Mouse (Mus musculus): Measurements from ENCODE around the gene Fam193a. TPM values are rescaled to one million over a fixed set of nuclear protein-coding genes. Genes with fewer than 3 reads are reported as not detected.

The Fam193a gene
- polyA plus RNA-seq, 1 experiment from 2014 or later, result 2.7 TPM

- no peaks in the 10 kb centered on the region for H3K27me3 ChIP-seq (ENCODE audit: insufficient read depth, low read length)
- ATAC-seq, result peak; percentile 64
- peaks cover 7% of the 10 kb centered on the region for H3K36me3 ChIP-seq (replicated peaks; ENCODE audit: insufficient read depth, low read length)
- no peak for DNase-seq
- no peak for TF ChIP-seq EP300 (IDR thresholded peaks at IDR 0.05; ENCODE audit: low read depth)
- no peak for TF ChIP-seq CTCF (IDR thresholded peaks at IDR 0.05; ENCODE audit: low read depth)
- no peaks in the 10 kb centered on the region for H3K9me3 ChIP-seq (ENCODE audit: low read length)
- no peak overlapping the region for H3K4me2 ChIP-seq (ENCODE audit: low read depth, low read length)
- H3K27ac ChIP-seq (ENCODE audit: low read depth), result peak overlapping the region; percentile 39; the same call in 1 of the 2 replicates
- H3K4me3 ChIP-seq (ENCODE audit: low read depth, low read length), result no peak overlapping the region
- 73% methylated on average over 6 of the region's 6 CpGs for WGBS (ENCODE audit: insufficient replicate concordance)
- H3K4me1 ChIP-seq (ENCODE audit: insufficient read depth), result no peaks in the 10 kb centered on the region
- H3K9ac ChIP-seq (replicated peaks), result no peak overlapping the region
Observed at GRCm38 (mm10) chr5:34487320-34488090, 117.8 kb downstream of the Fam193a start.

DNA sequence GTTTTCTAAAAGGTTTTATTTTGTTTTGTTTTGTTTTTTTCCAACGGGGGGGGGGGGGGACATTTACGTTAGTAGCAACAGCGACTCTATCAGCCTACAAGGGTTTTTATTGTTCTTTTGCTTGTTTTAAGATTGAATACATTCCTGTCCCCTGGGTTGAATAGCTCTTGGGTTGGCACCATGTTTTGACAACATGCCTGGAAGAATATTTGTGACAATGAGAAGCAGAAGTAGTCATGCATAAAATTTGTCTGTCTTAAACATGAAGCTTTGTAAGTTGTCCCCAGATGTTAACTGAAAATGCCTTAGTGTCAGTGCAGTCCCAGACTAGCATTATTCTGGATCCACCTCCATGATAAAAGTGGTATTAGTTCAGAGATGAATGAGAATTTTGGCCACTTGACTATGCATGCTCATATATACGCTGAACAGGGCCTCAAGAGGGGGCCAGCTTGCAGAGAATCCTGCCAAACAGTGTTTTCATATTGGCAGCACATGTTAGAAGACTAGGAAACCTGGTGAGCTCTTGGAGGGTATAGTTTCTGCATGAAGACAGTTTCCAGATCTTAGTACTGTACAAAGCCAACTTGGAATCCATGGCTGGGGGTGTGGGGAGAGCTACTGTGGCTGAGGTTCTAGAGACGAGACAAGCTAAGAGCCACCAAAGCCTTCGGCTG, 119.1 kb downstream of the Fam193a start:
- Histone ChIP-seq H3K4me3 (ENCODE audit: low read depth, low read length) (no peak overlapping the region), H3K4me2 (ENCODE audit: low read depth, low read length) (no peak overlapping the region), H3K36me3 (replicated peaks; ENCODE audit: insufficient read depth, low read length) (peaks cover 7% of the 10 kb centered on the region), H3K9ac (replicated peaks) (no peak overlapping the region), H3K27me3 (ENCODE audit: insufficient read depth, low read length) (no peaks in the 10 kb centered on the region), H3K9me3 (ENCODE audit: low read length) (no peaks in the 10 kb centered on the region), H3K27ac (ENCODE audit: low read depth) (no peak overlapping the region), H3K4me1 (ENCODE audit: insufficient read depth) (no peaks in the 10 kb centered on the region)
- no peak for ATAC-seq
- TF ChIP-seq EP300 (IDR thresholded peaks at IDR 0.05; ENCODE audit: low read depth) (no peak), CTCF (IDR thresholded peaks at IDR 0.05; ENCODE audit: low read depth) (no peak)
- WGBS (ENCODE audit: insufficient replicate concordance), result 79% methylated on average over 6 of the region's 6 CpGs
- no peak for DNase-seq

DNA sequence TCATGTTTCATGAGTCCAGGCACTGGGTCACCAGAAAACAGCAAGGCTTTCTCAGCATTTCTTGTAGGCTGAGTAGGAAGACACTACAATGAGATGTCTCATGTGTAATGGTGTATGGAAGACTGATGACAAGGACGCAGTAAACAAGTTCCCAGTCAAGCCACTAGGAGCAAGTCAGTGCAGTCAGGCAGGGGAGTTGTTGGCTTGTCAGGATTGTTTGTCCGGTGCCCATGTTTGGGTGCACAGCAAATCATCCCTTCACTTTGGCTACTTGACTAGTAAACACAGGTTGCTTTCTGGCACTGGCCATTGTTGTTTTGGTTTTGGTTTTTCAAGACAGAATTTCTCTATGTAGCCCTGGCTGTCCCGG, 119.7 kb downstream of the Fam193a start:
- H3K9me3 ChIP-seq (ENCODE audit: low read length), result no peaks in the 10 kb centered on the region
- TF ChIP-seq CTCF (IDR thresholded peaks at IDR 0.05; ENCODE audit: low read depth) (no peak), EP300 (IDR thresholded peaks at IDR 0.05; ENCODE audit: low read depth) (no peak)
- no peak overlapping the region for H3K4me2 ChIP-seq (ENCODE audit: low read depth, low read length)
- H3K27ac ChIP-seq (ENCODE audit: low read depth), result no peak overlapping the region
- H3K36me3 ChIP-seq (replicated peaks; ENCODE audit: insufficient read depth, low read length), result peaks cover 7% of the 10 kb centered on the region
- H3K4me3 ChIP-seq (ENCODE audit: low read depth, low read length), result no peak overlapping the region
- ATAC-seq, result no peak
- H3K9ac ChIP-seq (replicated peaks), result no peak overlapping the region
- DNase-seq, result no peak
- WGBS (ENCODE audit: insufficient replicate concordance), result 83% methylated on average over 3 of the region's 3 CpGs
- no peaks in the 10 kb centered on the region for H3K4me1 ChIP-seq (ENCODE audit: insufficient read depth)
- no peaks in the 10 kb centered on the region for H3K27me3 ChIP-seq (ENCODE audit: insufficient read depth, low read length)

DNA sequence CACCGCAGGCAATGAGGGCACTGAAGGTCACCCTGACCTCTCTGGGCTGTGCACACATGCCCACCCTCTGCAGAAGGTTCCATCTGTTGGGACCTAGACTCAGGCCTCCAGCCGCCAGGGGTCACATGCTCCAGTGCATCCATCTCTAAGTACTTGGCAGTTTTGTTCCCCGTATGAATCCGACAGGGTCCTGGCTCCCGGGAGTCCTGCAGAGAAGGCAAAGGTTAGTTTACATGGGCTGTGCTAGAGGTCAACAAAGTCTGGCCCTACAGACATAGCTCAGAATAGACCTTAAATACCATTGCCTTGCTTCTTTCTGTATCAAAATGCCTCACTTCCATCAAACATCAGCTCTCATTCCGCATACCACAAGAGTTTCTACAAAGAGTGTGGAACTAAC, 127.0 kb downstream of the Fam193a start:
- Histone ChIP-seq H3K36me3 (replicated peaks; ENCODE audit: insufficient read depth, low read length) (0 out of 2 replicates have a peak, but pooled peaks cover 7% of the 10 kb centered on the region), H3K27me3 (ENCODE audit: insufficient read depth, low read length) (no peaks in the 10 kb centered on the region), H3K9me3 (ENCODE audit: low read length) (no peaks in the 10 kb centered on the region), H3K9ac (replicated peaks) (no peak overlapping the region), H3K4me2 (ENCODE audit: low read depth, low read length) (no peak overlapping the region), H3K4me1 (ENCODE audit: insufficient read depth) (peaks cover 4% of the 10 kb centered on the region; the same call in 1 of the 2 replicates), H3K4me3 (ENCODE audit: low read depth, low read length) (no peak overlapping the region), H3K27ac (ENCODE audit: low read depth) (no peak overlapping the region)
- TF ChIP-seq EP300 (IDR thresholded peaks at IDR 0.05; ENCODE audit: low read depth) (no peak), CTCF (IDR thresholded peaks at IDR 0.05; ENCODE audit: low read depth) (no peak)
- ATAC-seq (peak; percentile 69), DNase-seq (no peak)
- WGBS (ENCODE audit: insufficient replicate concordance), result 68% methylated on average over 6 of the region's 6 CpGs

DNA sequence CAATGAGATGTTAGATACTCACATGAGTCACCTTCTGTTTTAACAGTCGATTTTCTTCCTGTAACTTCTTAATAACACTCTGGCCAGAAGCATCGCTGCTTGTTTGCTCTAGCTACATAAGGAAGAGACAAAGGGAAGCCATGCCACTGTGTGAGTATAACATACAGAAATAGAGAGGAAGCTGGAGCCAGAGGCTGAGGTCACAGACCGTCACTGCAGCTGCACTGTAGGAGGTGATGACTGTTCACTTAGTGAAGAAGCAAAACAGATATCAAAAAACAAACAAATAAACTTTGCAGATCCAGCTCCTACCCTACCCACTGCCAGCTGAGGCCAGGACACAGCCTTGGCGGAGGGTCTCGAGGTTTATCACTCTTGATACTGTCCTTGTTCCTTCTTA, 131.2 kb downstream of the Fam193a start:
- no peak overlapping the region for H3K27ac ChIP-seq (ENCODE audit: low read depth)
- ATAC-seq (no peak), DNase-seq (no peak)
- no peak overlapping the region for H3K4me2 ChIP-seq (ENCODE audit: low read depth, low read length)
- H3K9me3 ChIP-seq (ENCODE audit: low read length), result no peaks in the 10 kb centered on the region
- no peak overlapping the region for H3K9ac ChIP-seq (replicated peaks)
- no peak overlapping the region for H3K4me3 ChIP-seq (ENCODE audit: low read depth, low read length)
- TF ChIP-seq CTCF (IDR thresholded peaks at IDR 0.05; ENCODE audit: low read depth) (no peak), EP300 (IDR thresholded peaks at IDR 0.05; ENCODE audit: low read depth) (no peak)
- 69% methylated on average over 5 of the region's 5 CpGs for WGBS (ENCODE audit: insufficient replicate concordance)
- H3K4me1 ChIP-seq (ENCODE audit: insufficient read depth), result peaks cover 4% of the 10 kb centered on the region; the same call in 1 of the 2 replicates
- H3K36me3 ChIP-seq (replicated peaks; ENCODE audit: insufficient read depth, low read length), result peaks cover 20% of the 10 kb centered on the region
- H3K27me3 ChIP-seq (ENCODE audit: insufficient read depth, low read length), result no peaks in the 10 kb centered on the region

- no peak for TF ChIP-seq CTCF (IDR thresholded peaks at IDR 0.05; ENCODE audit: low read depth)
- no peak for TF ChIP-seq EP300 (IDR thresholded peaks at IDR 0.05; ENCODE audit: low read depth)
- Histone ChIP-seq H3K4me1 (ENCODE audit: insufficient read depth) (peaks cover 2% of the 10 kb centered on the region; the same call in 1 of the 2 replicates), H3K27me3 (ENCODE audit: insufficient read depth, low read length) (no peaks in the 10 kb centered on the region), H3K36me3 (replicated peaks; ENCODE audit: insufficient read depth, low read length) (peaks cover 20% of the 10 kb centered on the region), H3K9ac (replicated peaks) (no peak overlapping the region), H3K27ac (ENCODE audit: low read depth) (no peak overlapping the region), H3K9me3 (ENCODE audit: low read length) (no peaks in the 10 kb centered on the region), H3K4me2 (ENCODE audit: low read depth, low read length) (no peak overlapping the region), H3K4me3 (ENCODE audit: low read depth, low read length) (no peak overlapping the region)
- no peak for DNase-seq
- ATAC-seq, result no peak
- 76% methylated on average over 3 of the region's 3 CpGs for WGBS (ENCODE audit: insufficient replicate concordance)
Observed at GRCm38 (mm10) chr5:34501588-34501987, 131.9 kb downstream of the Fam193a start.
